Mouse (Mus musculus) thymus, adult 2 months (tissue): ENCODE results near the gene Sdhaf1.

Experiments
- CTCF ChIP-seq: fragments of 200-500 bp; IDR thresholded peaks from 2 replicates; pipeline ENCODE4 v1.5.1; 2012; ENCODE audit warnings: mild to moderate bottlenecking, control low read depth, low read length, moderate library complexity, borderline replicate concordance; ENCODE audit not compliant: control insufficient read depth, poor library complexity, insufficient read depth; ENCODE audit errors: extremely low read depth
- POLR2A ChIP-seq: fragments of 200-500 bp; IDR thresholded peaks from 2 replicates; pipeline ENCODE4 v1.6.1; 2012; ENCODE audit warnings: mild to moderate bottlenecking, low read length, control low read depth, moderate library complexity; ENCODE audit not compliant: control insufficient read depth, poor library complexity, insufficient read depth; ENCODE audit errors: extremely low read depth

- TF ChIP-seq CTCF: no peak
- no peak for TF ChIP-seq POLR2A
Observed at GRCm38 (mm10) chr7:30306083-30306779, 17.5 kb downstream of the Sdhaf1 start.
